Mouse (Mus musculus) midbrain, embryonic 13.5 days (tissue): ENCODE data around the gene Olfr285. TPM values are rescaled to one million over a fixed set of nuclear protein-coding genes. Genes with fewer than 3 reads are reported as not detected.

Source experiments
- ATAC-seq: fragments of 200-750 bp; cut with Nextera tagmentation; 2 replicates; pipeline ENCODE4 v1.8.0; 2017; ENCODE audit warnings: mild to moderate bottlenecking, moderate TSS enrichment, moderate library complexity
- H3K27ac ChIP-seq: fragments of 300-500 bp; sonication (generic); 2 replicates; pipeline ENCODE4 v1.5.1; 2015; ENCODE audit warnings: inconsistent platforms, mild to moderate bottlenecking, moderate library complexity
- H3K27me3 ChIP-seq: fragments of 300-500 bp; sonication (generic); 2 replicates; pipeline ENCODE4 v1.6.1; 2015; ENCODE audit warnings: mild to moderate bottlenecking, inconsistent platforms
- H3K36me3 ChIP-seq: fragments of 300-500 bp; sonication (generic); 2 replicates; pipeline ENCODE4 v1.6.1; 2015; ENCODE audit warnings: mild to moderate bottlenecking, inconsistent platforms
- H3K4me1 ChIP-seq: fragments of 300-500 bp; sonication (generic); replicated peaks from 2 replicates; pipeline ENCODE4 v1.6.1; 2015; ENCODE audit warnings: inconsistent platforms
- H3K4me2 ChIP-seq: fragments of 300-500 bp; sonication (generic); replicated peaks from 2 replicates; pipeline ENCODE4 v1.6.1; 2015; ENCODE audit warnings: moderate library complexity, mild to moderate bottlenecking, inconsistent platforms
- H3K4me3 ChIP-seq: fragments of 300-500 bp; sonication (generic); replicated peaks from 2 replicates; pipeline ENCODE4 v1.5.1; 2015; ENCODE audit warnings: mild to moderate bottlenecking, inconsistent platforms
- H3K9ac ChIP-seq: fragments of 300-500 bp; sonication (generic); replicated peaks from 2 replicates; pipeline ENCODE4 v1.6.1; 2015; ENCODE audit warnings: mild to moderate bottlenecking, inconsistent platforms
- H3K9me3 ChIP-seq: fragments of 300-500 bp; sonication (generic); 2 replicates; pipeline ENCODE4 v1.6.1; 2016; ENCODE audit warnings: mild to moderate bottlenecking, inconsistent platforms
- WGBS: fragments of 180-500 bp; shearing (Covaris S2); methylation state at CpG from one replicate; pipeline ENCODE4 v1.1.7; 2015; 5-methylcytosine and 5-hydroxymethylcytosine counted together
- polyA plus RNA-seq: library from polyadenylated mRNA; unstranded; fragments of >200 nt; fragmentation: Nextera tagmentation; extraction: Ambion mirVana; gene quantifications from 2 replicates; pipeline ENCODE4 v1.2.1, GENCODE M21; 2015

The Olfr285 gene
- not detected in 2 replicates for polyA plus RNA-seq

DNA sequence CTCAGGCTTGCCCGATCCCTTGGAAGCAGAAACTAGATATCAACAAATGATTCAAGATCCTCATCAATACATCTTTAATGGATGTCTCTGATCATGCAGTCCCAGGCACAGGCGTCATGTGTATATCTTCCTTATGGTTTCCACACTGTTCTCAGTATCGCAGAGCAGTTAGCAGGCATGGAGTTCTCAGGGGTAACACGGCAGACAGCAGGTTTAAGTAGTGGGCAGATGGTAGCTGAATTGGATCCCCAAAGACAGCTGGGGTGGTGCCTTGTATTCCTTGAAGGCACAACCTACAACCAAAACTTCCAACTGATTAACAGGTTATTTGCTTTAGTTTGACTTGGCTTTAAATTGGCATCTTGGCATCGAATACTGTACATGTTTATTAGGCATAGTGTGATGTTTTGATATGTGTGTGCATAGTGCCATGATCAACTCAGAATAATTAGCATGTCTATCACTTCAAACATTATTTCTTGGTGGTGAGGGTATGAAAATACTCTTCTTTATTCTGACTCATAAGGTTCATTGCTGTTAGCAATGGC, at the start of gene Olfr285:
Olfr285 (minus strand) TSS at position 177 of the 548 bp plus-strand sequence.
- Histone ChIP-seq H3K9ac (no peak within 1 kb of the TSS), H3K36me3 (no peaks in the 10 kb centered on the region), H3K4me2 (no peak within 1 kb of the TSS), H3K9me3 (no peaks in the 10 kb centered on the region), H3K27ac (no peak within 1 kb of the TSS), H3K27me3 (no peaks in the 10 kb centered on the region), H3K4me3 (no peak within 1 kb of the TSS), H3K4me1 (no peaks in the 10 kb centered on the region)
- ATAC-seq: no peak
- WGBS: 93% methylated on average over 5 of the region's 5 CpGs

DNA sequence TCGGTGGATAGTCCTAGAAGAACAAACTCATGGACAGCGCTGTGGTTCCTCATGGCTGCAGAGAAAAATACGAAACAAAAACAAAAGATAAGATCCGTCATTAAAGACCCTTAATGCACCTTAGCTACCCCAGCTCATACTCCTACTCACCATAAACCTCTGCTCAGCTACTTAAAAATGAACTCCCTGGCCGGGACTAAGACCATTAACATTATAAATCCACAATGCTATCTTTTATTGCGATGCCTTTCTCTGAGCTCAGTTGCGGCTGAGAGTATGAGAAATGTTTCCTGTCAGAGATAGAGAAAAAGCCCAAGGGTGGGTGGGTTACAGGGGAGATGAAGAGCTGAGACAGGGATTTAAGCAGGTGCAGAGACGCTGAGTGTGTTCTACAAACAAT, 23.7 kb upstream of the Olfr285 start, which contains the start of gene Olfr284:
Olfr284 (minus strand) TSS at position 101 of the 400 bp plus-strand sequence.
- no peak for ATAC-seq
- H3K27ac ChIP-seq: no peak within 1 kb of the TSS
- H3K9ac ChIP-seq: no peak within 1 kb of the TSS
- H3K4me3 ChIP-seq: no peak within 1 kb of the TSS
- 86% methylated on average over 8 of the region's 8 CpGs for WGBS
- H3K9me3 ChIP-seq: no peaks in the 10 kb centered on the region
- no peaks in the 10 kb centered on the region for H3K4me1 ChIP-seq
- H3K4me2 ChIP-seq: no peak within 1 kb of the TSS
- no peaks in the 10 kb centered on the region for H3K36me3 ChIP-seq
- no peaks in the 10 kb centered on the region for H3K27me3 ChIP-seq

- no peaks in the 10 kb centered on the region for H3K9me3 ChIP-seq
- no peak overlapping the region for H3K4me2 ChIP-seq
- H3K36me3 ChIP-seq: no peaks in the 10 kb centered on the region
- H3K27ac ChIP-seq: no peak overlapping the region
- no peaks in the 10 kb centered on the region for H3K4me1 ChIP-seq
- no peaks in the 10 kb centered on the region for H3K27me3 ChIP-seq
- ATAC-seq: no peak
- no peak overlapping the region for H3K9ac ChIP-seq
- no peak overlapping the region for H3K4me3 ChIP-seq
- 62% methylated on average over 6 of the region's 6 CpGs for WGBS
Measured at GRCm38 (mm10) chr15:98315703-98316102, 1.4 kb downstream of the Olfr285 start.

- Histone ChIP-seq H3K9me3 (no peaks in the 10 kb centered on the region), H3K36me3 (no peaks in the 10 kb centered on the region), H3K4me2 (peak within 1 kb of the TSS; percentile 83), H3K4me3 (peak within 1 kb of the TSS; percentile 76), H3K27ac (no peak within 1 kb of the TSS), H3K27me3 (0 out of 2 replicates have a peak, but pooled peaks cover 3% of the 10 kb centered on the region), H3K9ac (peak within 1 kb of the TSS; percentile 83), H3K4me1 (0 out of 2 replicates have a peak, but pooled peaks cover 7% of the 10 kb centered on the region)
- WGBS: 2% methylated on average over 60 of the region's 60 CpGs
- peak; percentile 82 for ATAC-seq
Measured at GRCm38 (mm10) chr15:98295628-98296551, 21.3 kb downstream of the Olfr285 start, which contains the start of gene Zfp641. TSS of gene Zfp641 (minus strand) at chr15:98296161.

GRCm38 (mm10) chr15:98293651-98294050, 23.5 kb downstream of the Olfr285 start:
- WGBS: 89% methylated on average over 8 of the region's 8 CpGs
- 0 out of 2 replicates have a peak, but pooled peaks cover 3% of the 10 kb centered on the region for H3K27me3 ChIP-seq
- no peak overlapping the region for H3K4me3 ChIP-seq
- no peak for ATAC-seq
- H3K36me3 ChIP-seq: peaks cover 11% of the 10 kb centered on the region
- H3K4me2 ChIP-seq: no peak overlapping the region
- 0 out of 2 replicates have a peak, but pooled peaks cover 7% of the 10 kb centered on the region for H3K4me1 ChIP-seq
- H3K27ac ChIP-seq: no peak overlapping the region
- no peaks in the 10 kb centered on the region for H3K9me3 ChIP-seq
- no peak overlapping the region for H3K9ac ChIP-seq

DNA sequence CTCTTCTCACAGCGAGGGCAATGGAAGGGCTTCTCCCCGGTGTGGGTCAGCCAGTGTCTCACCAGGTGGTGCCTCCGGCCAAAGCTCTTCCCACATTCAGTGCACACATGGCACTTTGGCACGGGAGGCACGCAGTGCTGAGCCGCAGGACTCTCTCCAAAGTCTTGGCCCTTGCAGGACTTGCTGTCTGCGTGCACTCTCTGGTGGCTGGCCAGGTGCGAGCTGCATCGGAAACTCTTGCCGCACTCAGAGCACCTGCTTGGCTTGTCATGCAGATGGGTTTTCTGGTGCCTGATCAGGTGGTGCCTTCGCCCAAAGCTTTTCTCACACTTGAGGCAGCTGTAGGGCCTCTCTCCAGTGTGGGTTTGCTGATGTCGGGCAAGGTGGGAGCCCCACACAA, 28.6 kb downstream of the Olfr285 start:
- no peak overlapping the region for H3K4me2 ChIP-seq
- H3K27me3 ChIP-seq: no peaks in the 10 kb centered on the region
- no peak for ATAC-seq
- H3K4me1 ChIP-seq: no peaks in the 10 kb centered on the region
- H3K9me3 ChIP-seq: no peaks in the 10 kb centered on the region
- no peak overlapping the region for H3K27ac ChIP-seq
- H3K4me3 ChIP-seq: no peak overlapping the region
- peaks cover 19% of the 10 kb centered on the region for H3K36me3 ChIP-seq
- no peak overlapping the region for H3K9ac ChIP-seq
- WGBS: 71% methylated on average over 12 of the region's 12 CpGs

DNA sequence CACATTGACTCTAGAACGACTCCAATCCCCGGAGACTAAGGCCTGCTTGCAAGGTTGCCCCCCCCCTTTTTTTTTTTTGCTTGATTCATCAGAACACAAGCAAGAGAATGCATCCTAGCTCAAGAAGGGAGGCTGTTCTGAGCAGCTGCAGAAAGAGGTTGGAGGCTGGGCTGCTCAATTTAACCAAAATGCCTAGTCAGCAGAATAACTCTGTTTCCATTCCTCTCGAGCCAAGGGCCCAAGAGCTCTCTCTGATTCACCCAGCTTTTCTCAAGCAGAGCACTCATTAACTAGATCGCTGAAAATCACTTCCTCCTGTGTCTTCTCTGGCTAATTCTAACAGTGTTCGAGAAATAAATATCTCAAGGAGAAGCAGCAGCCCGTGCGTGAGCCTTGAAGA, 30.7 kb downstream of the Olfr285 start:
- no peak overlapping the region for H3K4me2 ChIP-seq
- no peak overlapping the region for H3K9ac ChIP-seq
- no peak overlapping the region for H3K4me3 ChIP-seq
- 80% methylated on average over 7 of the region's 7 CpGs for WGBS
- H3K27me3 ChIP-seq: no peaks in the 10 kb centered on the region
- peaks cover 19% of the 10 kb centered on the region for H3K36me3 ChIP-seq
- H3K4me1 ChIP-seq: no peaks in the 10 kb centered on the region
- no peak for ATAC-seq
- no peaks in the 10 kb centered on the region for H3K9me3 ChIP-seq
- no peak overlapping the region for H3K27ac ChIP-seq

Other genes with a start within 250 kb of the Olfr285 start
- 70.8 and 73.8 TPM in 2 replicates for gene Pfkm, start 224.8 kb downstream of the Olfr285 start, polyA plus RNA-seq
- gene Senp1, start 223.6 kb downstream of the Olfr285 start, polyA plus RNA-seq: 27.6 and 31.1 TPM in 2 replicates
- 54.4 and 54.9 TPM in 2 replicates for gene Asb8, start 151.7 kb downstream of the Olfr285 start, polyA plus RNA-seq
- gene Ccdc184, start 150.2 kb downstream of the Olfr285 start, polyA plus RNA-seq: 55.4 and 60.4 TPM in 2 replicates
- gene Olfr288, start 121.8 kb downstream of the Olfr285 start, polyA plus RNA-seq: not detected in 2 replicates
- not detected in 2 replicates for gene Gm44579, start 96.4 kb downstream of the Olfr285 start, polyA plus RNA-seq
- 0.14 TPM in 1 of 2 replicates, not detected in the other for gene Olfr287, start 96.3 kb downstream of the Olfr285 start, polyA plus RNA-seq
- gene Olfr286, start 82.9 kb downstream of the Olfr285 start, polyA plus RNA-seq: not detected in 2 replicates
- not detected in 2 replicates for gene H1fnt, start 60.1 kb downstream of the Olfr285 start, polyA plus RNA-seq
- 5.7 and 5.9 TPM in 2 replicates for gene Zfp641, start 21.2 kb downstream of the Olfr285 start, polyA plus RNA-seq
- gene Olfr284, start 23.6 kb upstream of the Olfr285 start, polyA plus RNA-seq: not detected in 2 replicates
- not detected in 2 replicates for gene Olfr283, start 63.6 kb upstream of the Olfr285 start, polyA plus RNA-seq
- not detected in 2 replicates for gene Olfr282, start 113.9 kb upstream of the Olfr285 start, polyA plus RNA-seq
- gene Olfr281, start 135.2 kb upstream of the Olfr285 start, polyA plus RNA-seq: not detected in 2 replicates
- not detected in 2 replicates for gene OR5BS1P, start 152.5 kb upstream of the Olfr285 start, polyA plus RNA-seq
- gene Lalba, start 165.4 kb upstream of the Olfr285 start, polyA plus RNA-seq: not detected in 2 replicates
- gene Olfr279, start 175.0 kb upstream of the Olfr285 start, polyA plus RNA-seq: not detected in 2 replicates
- 149 and 152 TPM in 2 replicates for gene Kansl2, start 216.9 kb upstream of the Olfr285 start, polyA plus RNA-seq